ENCODE assay signal across 19 mouse cellular contexts in genomic region chr10:121604632-121605344, GRCm38 (mm10). TPM values are rescaled to one million over a fixed set of nuclear protein-coding genes. Genes with fewer than 3 reads are reported as not detected.
DNase-seq lines count a peak whose midpoint lies in the region; ATAC-seq lines count a peak whose summit lies in the region.
"Had no signal": no experiment of that assay in that cellular context is flagged by ENCODE, and none has a peak within 500 bp of the region (broad histone marks: within the 10 kb centered on the region; RNA-seq: fewer than 3 reads in every experiment).

No protein-coding gene starts in this region.

- intact Hi-C loops in heart, postnatal 10 days (cut with DNase I), result no loop called here

- H3K27me3 ChIP-seq in liver, embryonic 12.5 days (replicated peaks), result no peaks in the 10 kb centered on the region
- no peaks in the 10 kb centered on the region for H3K27me3 ChIP-seq in hindbrain, embryonic 14.5 days (ENCODE audit: control insufficient read depth, insufficient read depth, low read length)
- H3K27me3 ChIP-seq: heart, embryonic 15.5 days; neural tube, embryonic 12.5 days had no signal

- WGBS in liver, embryonic 12.5 days (ENCODE audit: insufficient replicate concordance), result 77% methylated on average over 13 of the region's 13 CpGs
- 96% methylated on average over 13 of the region's 13 CpGs for WGBS in hindbrain, embryonic 14.5 days

- H3K36me3 ChIP-seq in liver, embryonic 12.5 days, result peaks cover 99% of the 10 kb centered on the region
- peaks cover 96% of the 10 kb centered on the region for H3K36me3 ChIP-seq in hindbrain, embryonic 14.5 days (replicated peaks; ENCODE audit: control insufficient read depth, insufficient read depth)

- no peak overlapping the region for H3K27ac ChIP-seq in liver, embryonic 12.5 days
- H3K27ac ChIP-seq in hindbrain, embryonic 14.5 days, result no peak overlapping the region
- H3K27ac ChIP-seq: heart, embryonic 15.5 days; neural tube, embryonic 12.5 days had no signal

- peak; percentile 48 for ATAC-seq in liver, embryonic 12.5 days
- no peak for ATAC-seq in hindbrain, embryonic 14.5 days (ENCODE audit: low FRiP score)
- ATAC-seq: activated CD4-positive, CD25-positive, alpha-beta regulatory T cell, adult 4 months had no signal

- no peaks in the 10 kb centered on the region for H3K9me3 ChIP-seq in liver, embryonic 12.5 days (replicated peaks)
- H3K9me3 ChIP-seq in hindbrain, embryonic 14.5 days (ENCODE audit: control insufficient read depth, low read length), result no peaks in the 10 kb centered on the region
- H3K9me3 ChIP-seq: heart, embryonic 15.5 days; neural tube, embryonic 12.5 days had no signal

- H3K4me1 ChIP-seq in liver, embryonic 12.5 days, result peaks cover 5% of the 10 kb centered on the region; the same call in 1 of the 2 replicates
- H3K4me1 ChIP-seq in hindbrain, embryonic 14.5 days (replicated peaks; ENCODE audit: control insufficient read depth, insufficient read depth, low read length), result no peaks in the 10 kb centered on the region
- H3K4me1 ChIP-seq: heart, embryonic 15.5 days; neural tube, embryonic 12.5 days had no signal

- peak; percentile 27 for DNase-seq in 3T3-L1 (ENCODE audit: low read depth, low spot score)
- DNase-seq in 416B (ENCODE audit: low read depth), result peak; percentile 36
- DNase-seq in ZHBTc4 (ENCODE audit: low read depth, low spot score), result peak; percentile 81
- no peak for DNase-seq in right cerebral cortex, adult 2 months (ENCODE audit: low spot score in 2 of 2)
- no peak for DNase-seq in urinary bladder, postnatal 4 days (ENCODE audit: low spot score in 2 of 2)
- DNase-seq in heart, postnatal 10 days, result no peak
- no peak for DNase-seq in hindbrain, embryonic 14.5 days (ENCODE audit: low spot score)
- DNase-seq: cerebellum, adult 18-20 months; heart, adult 11 months; kidney, adult 11 months; kidney, postnatal 36 days; left cerebral cortex, postnatal 4 days; lung, adult 2 months; lung, postnatal 4 days; thymus, postnatal 14 days had no signal

- no peak overlapping the region for H3K9ac ChIP-seq in liver, embryonic 12.5 days
- no peak overlapping the region for H3K9ac ChIP-seq in hindbrain, embryonic 14.5 days
- H3K9ac ChIP-seq: heart, embryonic 15.5 days; neural tube, embryonic 12.5 days had no signal

- no peak overlapping the region for H3K4me3 ChIP-seq in liver, embryonic 12.5 days
- no peak overlapping the region for H3K4me3 ChIP-seq in hindbrain, embryonic 14.5 days (replicated peaks; ENCODE audit: low read length)
- H3K4me3 ChIP-seq: heart, embryonic 15.5 days; neural tube, embryonic 12.5 days had no signal

- H3K4me2 ChIP-seq in liver, embryonic 12.5 days, result no peak overlapping the region
- H3K4me2 ChIP-seq in hindbrain, embryonic 14.5 days (replicated peaks), result no peak overlapping the region
- H3K4me2 ChIP-seq: heart, embryonic 15.5 days; neural tube, embryonic 12.5 days had no signal

RNA-seq across cellular contexts. Expression of gene Tbk1, which starts 18.2 kb away (rescaled TPM):
- polyA plus RNA-seq in liver, embryonic 12.5 days (2016; fragmentation: Nextera tagmentation; extraction: Ambion mirVana), result 24.8 and 25.8 TPM in 2 replicates
- total RNA-seq in heart, postnatal 10 days (2021), result 10 to 100 TPM; 17.3 to 19.5 TPM
- 33.4 and 33.6 TPM in 2 replicates for polyA plus RNA-seq in hindbrain, embryonic 14.5 days (2014; fragmentation: Nextera tagmentation; extraction: Ambion mirVana)

RNA-seq across cellular contexts. Expression of gene Xpot, which starts 21.3 kb away (rescaled TPM):
- polyA plus RNA-seq in liver, embryonic 12.5 days (2016; fragmentation: Nextera tagmentation; extraction: Ambion mirVana), result 67.8 and 68.8 TPM in 2 replicates
- 10 to 100 TPM; 31.7 to 33.8 TPM for total RNA-seq in heart, postnatal 10 days (2021)
- polyA plus RNA-seq in hindbrain, embryonic 14.5 days (2014; fragmentation: Nextera tagmentation; extraction: Ambion mirVana), result 31.7 and 41.0 TPM in 2 replicates

RNA-seq across cellular contexts. Expression of gene D930020B18Rik, which starts 36.6 kb away (rescaled TPM):
- 0.11 and 0.18 TPM in 2 replicates for polyA plus RNA-seq in liver, embryonic 12.5 days (2016; fragmentation: Nextera tagmentation; extraction: Ambion mirVana)
- total RNA-seq in heart, postnatal 10 days (2021), result not detected
- polyA plus RNA-seq in hindbrain, embryonic 14.5 days (2014; fragmentation: Nextera tagmentation; extraction: Ambion mirVana), result 0.16 and 0.31 TPM in 2 replicates
- polyA plus RNA-seq: neural tube, embryonic 12.5 days had no signal

Comparison
In these comparisons a context has a peak if more than half of its experiments do, and no peak if none do; other contexts are left out.
1. DNase-seq: peak in 3T3-L1 (single experiment), 416B (single experiment) and ZHBTc4 (single experiment); none in right cerebral cortex, adult 2 months (0 of 2), urinary bladder, postnatal 4 days (0 of 2), heart, postnatal 10 days (0 of 2) and hindbrain, embryonic 14.5 days (single experiment).